Mouse (Mus musculus) kidney, adult 2 months (tissue): ENCODE measurements at regions not wholly inside any gene's neighbourhood (a gene's known extent, or its start where the extent isn't known, plus 50 kb on each side); places are given as distances from the start of the nearest gene placed in this dataset.

Experiments used
- CTCF ChIP-seq: fragments of 200-500 bp; conservative IDR thresholded peaks from 2 replicates; pipeline ENCODE4 v1.5.1; 2011; ENCODE audit warnings: low read depth, mild to moderate bottlenecking, control low read depth, low read length, moderate library complexity, mixed read lengths; ENCODE audit not compliant: insufficient read depth, insufficient read length
- POLR2A ChIP-seq: fragments of 200-500 bp; IDR thresholded peaks from one replicate; pipeline ENCODE4 v1.6.1; 2011; ENCODE audit warnings: low read depth, low read length, control low read depth

DNA sequence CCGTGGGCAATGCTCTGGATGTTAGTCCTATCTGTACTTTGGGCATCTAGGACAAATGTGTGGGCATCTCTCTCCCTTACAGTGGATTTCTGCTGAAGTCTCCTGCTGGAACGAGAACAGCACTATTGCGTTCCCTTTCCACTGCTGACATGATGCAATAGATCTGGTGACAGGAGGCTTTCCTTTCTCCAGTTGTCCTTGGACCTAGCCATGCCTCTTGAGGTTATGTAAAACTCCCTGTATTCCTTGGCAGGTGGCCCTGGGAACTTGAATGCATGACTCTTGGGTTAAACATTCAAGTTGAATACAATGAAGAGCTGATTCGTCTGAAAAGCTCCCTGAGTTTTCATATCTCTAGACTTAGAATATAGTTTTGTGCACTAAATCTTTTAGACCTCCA lies 386.1 kb upstream of the A1bg start:
- no peak for TF ChIP-seq CTCF
- no peak for TF ChIP-seq POLR2A
